Mouse (Mus musculus) MEL-GATA-1-ER (cell line): ENCODE data around the gene Fbxo40.
A peak's percentile ranks its signal among the peaks of the same experiment; 100 is the strongest.

Experiments used
- DNase-seq: peaks from one replicate; pipeline ENCODE4 v3.0.0-alpha.2; 2012; ENCODE audit warnings: low read depth; ENCODE audit errors: extremely low read depth

Fbxo40 gene

GRCm38 (mm10) chr16:36947646-36948197, 42.5 kb downstream of the Fbxo40 start:
- DNase-seq = no peak

DNA sequence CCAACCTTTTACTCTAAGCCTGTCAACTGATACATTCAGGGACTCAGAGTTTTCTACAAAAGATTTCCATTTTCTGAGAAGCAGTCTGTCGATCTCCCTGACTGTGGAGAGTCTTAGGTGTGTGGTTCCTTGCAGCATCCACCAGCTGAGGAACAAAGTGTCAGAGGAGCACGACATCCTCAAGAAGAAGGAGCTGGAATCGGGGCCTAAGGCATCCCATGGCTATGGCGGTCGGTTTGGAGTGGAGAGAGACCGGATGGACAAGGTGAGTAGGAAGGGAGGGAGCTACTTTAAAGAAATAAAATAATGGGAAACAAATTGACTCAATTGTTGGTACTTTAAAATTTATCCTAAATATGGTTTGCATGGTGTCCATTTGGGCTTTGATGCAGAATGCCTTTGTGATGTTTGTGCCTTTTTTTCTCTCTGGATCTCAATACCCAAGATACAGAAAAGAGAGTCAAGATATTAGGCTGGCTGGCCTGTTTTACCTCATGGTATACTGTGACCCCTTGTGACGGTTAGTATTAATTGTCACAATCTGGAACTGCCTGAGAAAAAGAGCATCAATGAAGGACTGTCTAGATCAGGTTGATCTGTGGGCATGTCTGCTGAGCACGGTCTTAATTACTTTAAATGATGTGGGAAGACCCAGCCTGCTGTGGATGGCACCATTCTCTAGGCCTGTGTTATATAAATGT, 43.7 kb downstream of the Fbxo40 start:
- DNase-seq = no peak

- no peak for DNase-seq
Observed at GRCm38 (mm10) chr16:36944895-36945424, 45.3 kb downstream of the Fbxo40 start.

- DNase-seq = no peak
Observed at GRCm38 (mm10) chr16:36943591-36943990, 46.7 kb downstream of the Fbxo40 start.

- DNase-seq = no peak
Observed at GRCm38 (mm10) chr16:36941895-36942294, 48.4 kb downstream of the Fbxo40 start.

DNA sequence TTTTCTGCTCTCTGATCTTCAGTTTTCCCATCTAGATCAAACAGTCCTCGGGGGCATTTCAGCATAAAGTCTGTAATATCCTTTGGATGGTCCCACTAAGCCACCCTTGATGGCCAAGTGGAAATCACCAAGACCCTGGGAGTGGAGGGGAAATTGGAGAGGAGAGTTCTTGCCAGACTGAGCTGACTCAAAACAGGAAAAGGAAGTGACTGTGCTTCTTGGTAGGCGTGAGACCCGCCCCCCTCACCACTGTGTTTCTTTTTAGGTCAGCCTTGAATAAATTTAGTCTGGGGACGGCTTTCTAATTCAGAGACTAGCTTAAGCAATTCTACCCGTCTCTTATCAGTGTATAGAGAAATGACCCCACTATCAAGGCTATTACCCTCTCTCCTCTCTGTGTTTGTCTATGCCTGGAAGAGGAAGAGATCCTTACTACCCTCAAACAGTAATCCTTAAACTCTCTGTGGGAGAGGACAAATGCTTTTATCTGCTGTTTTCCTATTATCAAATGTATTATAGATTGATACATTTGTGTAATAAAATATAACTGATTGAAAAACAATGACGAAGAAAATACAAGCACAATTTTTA, 49.0 kb downstream of the Fbxo40 start:
- no peak for DNase-seq

GRCm38 (mm10) chr16:36935814-36936213, 54.5 kb downstream of the Fbxo40 start:
- peak; percentile 59 for DNase-seq

- DNase-seq = peak; percentile 82
Observed at GRCm38 (mm10) chr16:36934841-36935620, 55.2 kb downstream of the Fbxo40 start, which contains the start of gene Hcls1. TSS of gene Hcls1 (plus strand) at chr16:36934983.

DNA sequence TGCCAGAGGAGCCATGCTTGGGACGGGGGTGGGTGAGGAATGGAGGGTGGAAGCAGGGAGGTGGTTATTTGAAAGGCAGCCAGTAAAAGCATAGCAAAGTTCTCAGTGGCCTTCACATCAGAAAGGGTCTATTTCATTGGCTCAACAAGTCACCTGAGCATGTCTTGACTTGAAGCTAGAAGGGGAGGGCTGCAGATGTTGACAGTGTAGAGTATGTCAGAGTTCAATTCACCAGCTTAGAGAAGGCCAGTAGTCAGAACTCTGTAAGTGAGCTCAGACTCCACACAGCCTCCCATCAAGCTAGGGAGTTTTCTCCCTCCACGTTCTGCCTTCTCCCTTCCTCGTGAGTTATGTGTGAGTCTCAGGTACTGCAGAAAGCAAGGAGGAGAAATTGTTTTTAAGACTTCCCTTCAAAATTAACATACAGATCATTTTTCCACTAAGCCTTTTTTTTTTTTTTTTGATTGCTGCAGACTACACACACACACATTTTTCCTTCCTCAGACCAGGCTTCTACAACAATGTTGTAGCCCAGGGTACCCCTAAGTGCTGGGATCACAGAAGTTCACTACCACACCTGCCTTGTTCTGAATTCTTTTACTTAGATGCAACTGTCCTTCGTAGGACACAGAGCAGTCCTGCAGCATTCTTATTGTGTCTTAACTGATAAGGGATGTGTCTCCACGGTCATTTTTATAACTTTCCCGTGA, 56.0 kb downstream of the Fbxo40 start:
- no peak for DNase-seq

- DNase-seq = no peak
Observed at GRCm38 (mm10) chr16:36932546-36932945, 57.7 kb downstream of the Fbxo40 start.

GRCm38 (mm10) chr16:36931976-36932375, 58.3 kb downstream of the Fbxo40 start:
- no peak for DNase-seq

- no peak for DNase-seq
Observed at GRCm38 (mm10) chr16:36931381-36931780, 58.9 kb downstream of the Fbxo40 start.

- DNase-seq = no peak
Observed at GRCm38 (mm10) chr16:36930231-36931136, 59.8 kb downstream of the Fbxo40 start.

DNA sequence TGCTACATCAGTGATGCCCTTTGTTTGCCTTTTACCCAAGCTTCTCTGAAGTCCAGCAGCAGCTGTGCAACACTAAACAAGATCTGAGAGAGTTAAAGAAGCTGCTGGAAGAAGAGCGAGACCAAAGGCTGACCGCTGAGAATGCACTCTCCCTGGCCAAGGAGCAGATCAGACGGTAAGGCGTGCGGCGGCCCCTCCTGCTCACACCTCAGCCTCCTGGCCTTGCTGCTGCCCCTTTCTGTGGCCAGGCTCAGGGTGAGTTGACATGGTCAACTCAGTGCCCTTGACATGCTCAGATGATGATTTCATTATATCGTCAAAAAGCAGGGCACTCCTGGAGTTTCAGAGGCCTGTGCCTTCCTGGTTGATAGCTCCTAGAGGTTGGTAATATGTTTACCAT, 61.1 kb downstream of the Fbxo40 start:
- no peak for DNase-seq

DNA sequence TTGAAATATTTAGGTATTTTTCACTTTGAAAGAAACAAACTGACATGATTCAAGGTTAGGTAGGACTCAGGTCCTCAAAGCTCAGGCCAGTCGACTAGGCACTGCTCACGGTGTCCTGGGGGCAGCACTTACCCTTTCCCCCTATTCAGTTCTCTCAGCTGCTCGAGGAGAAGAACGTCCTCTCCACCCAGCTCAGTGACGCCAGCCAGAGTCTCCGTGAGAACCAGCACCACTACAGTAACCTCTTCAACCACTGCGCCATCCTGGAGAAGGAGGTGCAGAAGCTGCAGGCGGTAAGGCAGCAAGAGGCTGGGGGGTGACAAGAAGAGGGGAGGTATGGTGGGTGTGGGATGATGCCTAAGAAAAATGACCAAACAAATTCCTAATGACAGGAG, 62.2 kb downstream of the Fbxo40 start:
- DNase-seq = no peak

GRCm38 (mm10) chr16:36927495-36928105, 62.7 kb downstream of the Fbxo40 start:
- DNase-seq = no peak

GRCm38 (mm10) chr16:36926514-36927447, 63.5 kb downstream of the Fbxo40 start:
- no peak for DNase-seq

- DNase-seq = no peak
Observed at GRCm38 (mm10) chr16:36925797-36926196, 64.5 kb downstream of the Fbxo40 start.

- no peak for DNase-seq
Observed at GRCm38 (mm10) chr16:36925351-36925750, 64.9 kb downstream of the Fbxo40 start.
